Mouse (Mus musculus) erythroblast, adult 5-6 weeks (primary cell): ENCODE results near the gene Six3. TPM values are rescaled to one million over a fixed set of nuclear protein-coding genes. Genes with fewer than 3 reads are reported as not detected.

Experiments
- total RNA-seq, 2 experiments: library from RNA; stranded (forward) in 1 of 2; stranded (reverse) in 1 of 2; fragments of 150-400 nt in 1 of 2; fragments of 200-764, 138-1000 nt in 1 of 2; gene quantifications; 2 replicates each; pipeline versions ENCODE4 v1.2.3 to v1.2.4; 2015 to 2017; ENCODE audit warnings: low replicate concordance in 2 of 2

Gene Six3
- total RNA-seq, 2 experiments from 2014 or later, result not detected

Other genes starting within 250 kb of the Six3 start
- not detected in 2 replicates for gene Six2, start 74.7 kb downstream of the Six3 start, total RNA-seq (2015; ENCODE audit: low replicate concordance)
- gene Six2, start 74.7 kb downstream of the Six3 start, total RNA-seq (2017; ENCODE audit: low replicate concordance), result not detected in 2 replicates